Mouse (Mus musculus) cortical plate, adult 2 months (tissue): ENCODE data around the gene Trim8.

Experiments used
- CTCF ChIP-seq: fragments of 200-500 bp; IDR thresholded peaks from 2 replicates; pipeline ENCODE4 v1.5.1; 2011; ENCODE audit warnings: mild to moderate bottlenecking, control low read depth, low read length; ENCODE audit not compliant: insufficient read depth; ENCODE audit errors: extremely low read depth
- POLR2A ChIP-seq: fragments of 200-500 bp; IDR thresholded peaks from 2 replicates; pipeline ENCODE4 v1.6.1; 2011; ENCODE audit warnings: mild to moderate bottlenecking, low read length, control low read depth; ENCODE audit not compliant: insufficient read depth; ENCODE audit errors: extremely low read depth

GRCm38 (mm10) chr19:46495136-46495535, 6.4 kb upstream of the Trim8 start:
- TF ChIP-seq POLR2A (no peak), CTCF (no peak)
